Mouse (Mus musculus) heart, adult 9 months (tissue): Measurements from ENCODE around the gene Pomt1.

ENCODE experiments used
- DNase-seq, 2 experiments: peaks; one replicate each; pipeline ENCODE4 v3.0.0; 2022; ENCODE audit warnings: low spot score in 2 of 2

Pomt1 gene

GRCm38 (mm10) chr2:32221577-32221976, 14.8 kb upstream of the Pomt1 start:
- DNase-seq: no peak

DNA sequence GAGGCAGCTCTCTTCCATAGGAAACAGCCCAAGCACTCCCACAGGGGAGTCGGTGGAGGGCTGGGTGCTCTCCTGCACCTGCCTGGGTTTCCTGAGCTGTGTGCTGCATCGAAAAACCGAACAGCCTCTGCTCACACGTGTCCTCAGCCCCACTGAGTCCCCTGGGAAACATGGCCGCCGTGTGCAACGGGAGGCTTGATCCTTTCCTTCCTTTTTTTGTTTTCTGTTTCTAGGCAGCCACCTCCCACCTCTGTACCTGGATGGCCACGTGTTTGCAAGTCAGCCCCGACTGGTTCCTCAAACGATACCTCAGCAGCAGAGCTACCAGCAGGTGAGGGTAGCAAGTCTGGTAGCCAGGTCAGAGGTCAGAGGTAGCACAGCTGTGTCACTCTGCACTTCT, 14.3 kb upstream of the Pomt1 start:
- DNase-seq: no peak

GRCm38 (mm10) chr2:32235433-32235832, 957 bp upstream of the Pomt1 start:
- no peak for DNase-seq

- peak; percentile 51 to 52 for DNase-seq
Measured at GRCm38 (mm10) chr2:32236760-32237487, 534 bp downstream of the Pomt1 start.

- no peak for DNase-seq
Measured at GRCm38 (mm10) chr2:32237571-32237970, 1.2 kb downstream of the Pomt1 start.

- DNase-seq: no peak
Measured at GRCm38 (mm10) chr2:32238708-32239435, 2.5 kb downstream of the Pomt1 start.

- no peak for DNase-seq
Measured at GRCm38 (mm10) chr2:32240591-32240990, 4.2 kb downstream of the Pomt1 start.

DNA sequence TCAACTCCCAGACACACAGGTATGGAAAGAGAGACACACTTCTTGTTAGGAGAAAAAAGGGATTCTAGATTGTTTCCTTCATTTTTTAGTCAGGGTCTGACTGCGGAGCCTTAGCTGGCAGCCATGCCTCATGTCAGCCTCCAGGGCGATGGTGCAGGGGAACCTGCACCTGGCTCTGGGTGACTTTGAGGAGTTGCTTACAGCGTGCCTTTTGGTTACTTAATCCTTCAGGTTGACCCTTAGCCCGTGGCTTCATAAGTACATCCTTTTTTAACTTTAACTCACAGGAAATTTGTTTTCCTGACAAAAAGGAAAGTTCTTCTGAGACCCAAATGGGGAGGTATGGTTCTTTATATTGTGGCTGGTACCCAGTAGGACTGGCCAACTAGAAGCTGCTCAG, 6.6 kb downstream of the Pomt1 start:
- no peak for DNase-seq

GRCm38 (mm10) chr2:32246741-32247140, 10.4 kb downstream of the Pomt1 start:
- DNase-seq: no peak

DNA sequence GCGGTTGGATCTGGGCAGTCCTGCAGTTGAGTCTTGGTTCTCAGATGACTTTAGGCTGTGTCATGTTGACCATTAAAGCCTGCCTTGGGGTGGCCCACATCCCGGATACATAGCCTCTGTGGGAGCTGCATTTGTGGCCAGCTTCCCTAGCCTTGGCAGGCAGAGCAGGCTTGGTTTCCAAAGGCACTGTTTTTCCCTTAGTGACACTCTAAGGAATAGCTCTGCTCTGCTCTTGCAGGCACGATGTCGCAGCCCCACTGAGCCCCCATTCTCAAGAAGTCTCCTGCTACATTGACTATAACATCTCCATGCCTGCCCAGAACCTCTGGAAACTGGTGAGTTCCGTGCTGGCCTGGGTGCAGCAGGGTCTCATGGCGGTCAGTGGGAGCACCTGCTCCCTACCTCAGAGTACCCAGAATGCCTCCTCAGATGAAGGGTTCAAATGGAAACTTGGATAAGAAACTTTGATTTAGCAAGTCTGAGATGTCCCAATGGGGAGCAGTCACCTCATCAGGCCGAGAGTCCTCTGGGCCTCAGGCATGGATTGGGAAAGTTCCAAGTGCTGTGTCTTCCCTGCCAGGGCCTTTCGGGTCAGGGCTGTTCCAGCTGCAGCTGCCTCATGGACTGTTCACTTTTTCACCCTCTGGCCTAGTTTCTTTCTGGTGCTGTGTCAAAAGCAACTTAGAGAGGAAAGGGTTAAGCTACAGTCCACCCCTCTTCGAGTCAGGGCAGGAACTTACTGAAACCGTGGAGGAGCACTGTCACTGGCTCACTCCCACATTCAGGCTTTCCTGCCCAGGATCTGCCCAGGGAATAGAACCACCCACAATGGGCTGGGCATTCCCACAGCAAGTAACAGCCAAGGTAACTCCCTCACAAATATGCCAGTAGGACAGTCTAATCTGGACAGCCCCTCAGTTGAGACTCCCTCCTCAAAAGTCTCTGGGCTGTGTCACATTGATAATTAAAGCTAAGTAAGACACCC, 12.3 kb downstream of the Pomt1 start:
- DNase-seq: peak in 1 of 2 experiments; percentile 41

GRCm38 (mm10) chr2:32251791-32252527, 15.6 kb downstream of the Pomt1 start:
- DNase-seq: no peak

GRCm38 (mm10) chr2:32252658-32253057, 16.3 kb downstream of the Pomt1 start:
- DNase-seq: no peak

- DNase-seq: no peak
Measured at GRCm38 (mm10) chr2:32253352-32253751, 17.0 kb downstream of the Pomt1 start.

GRCm38 (mm10) chr2:32254563-32254962, 18.2 kb downstream of the Pomt1 start:
- no peak for DNase-seq

DNA sequence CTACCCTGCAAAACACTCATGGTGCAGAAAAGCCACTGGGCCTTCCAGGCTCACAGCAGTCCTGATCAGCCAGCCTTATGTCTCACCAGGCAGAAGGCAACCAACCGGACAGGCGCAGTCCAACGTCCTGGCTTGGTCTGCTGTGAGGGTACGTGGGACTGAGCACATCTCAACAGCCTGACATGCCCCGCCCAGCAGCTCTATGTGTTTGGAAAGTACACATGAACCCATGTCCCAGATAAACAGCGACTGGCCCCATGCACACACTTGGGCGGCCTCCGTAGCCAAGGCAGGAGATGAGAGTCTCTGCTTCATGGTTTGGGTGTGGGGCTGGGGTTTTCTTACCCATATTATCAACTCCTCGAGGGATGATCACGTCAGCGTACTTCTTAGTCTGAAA, 19.9 kb downstream of the Pomt1 start:
- DNase-seq: no peak

DNA sequence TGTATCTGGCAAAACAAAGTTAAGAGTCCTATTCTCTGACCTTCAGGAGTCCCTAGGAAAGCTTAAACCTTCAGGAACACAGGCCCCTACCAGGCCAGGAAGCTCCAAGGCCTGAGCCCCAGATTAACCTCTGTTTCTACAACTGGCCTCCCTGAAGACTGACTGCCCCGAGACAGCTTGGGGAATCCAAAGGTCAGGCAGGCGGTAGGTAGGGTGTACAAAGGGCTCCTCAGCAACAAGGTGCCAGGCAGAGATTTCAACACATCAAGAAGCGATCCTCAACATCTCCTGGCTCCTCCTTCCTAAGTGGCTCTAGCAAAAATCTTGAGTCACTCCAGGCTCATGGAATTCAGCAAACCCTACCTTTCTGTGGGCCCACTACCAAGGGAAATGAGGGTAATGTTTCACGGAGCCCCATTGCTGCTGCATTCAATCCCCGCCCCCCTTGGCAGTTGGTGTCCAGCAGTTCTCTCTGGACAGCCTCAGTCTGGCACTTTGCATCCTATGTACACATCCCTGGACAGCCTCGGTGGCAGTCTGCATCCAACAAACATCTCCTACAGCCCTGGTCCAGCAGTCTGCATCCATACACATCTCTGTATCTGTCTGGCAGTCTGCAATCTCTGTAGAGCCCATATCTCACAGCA, 22.6 kb downstream of the Pomt1 start:
- DNase-seq: no peak

GRCm38 (mm10) chr2:32259657-32260417, 23.4 kb downstream of the Pomt1 start, which contains the start of gene Uck1:
Gene Uck1, minus strand, starts transcription at chr2:32260159.
- DNase-seq: peak; percentile 88 to 92

- DNase-seq: peak in 1 of 2 experiments; percentile 37
Measured at GRCm38 (mm10) chr2:32260635-32261034, 24.2 kb downstream of the Pomt1 start.

DNA sequence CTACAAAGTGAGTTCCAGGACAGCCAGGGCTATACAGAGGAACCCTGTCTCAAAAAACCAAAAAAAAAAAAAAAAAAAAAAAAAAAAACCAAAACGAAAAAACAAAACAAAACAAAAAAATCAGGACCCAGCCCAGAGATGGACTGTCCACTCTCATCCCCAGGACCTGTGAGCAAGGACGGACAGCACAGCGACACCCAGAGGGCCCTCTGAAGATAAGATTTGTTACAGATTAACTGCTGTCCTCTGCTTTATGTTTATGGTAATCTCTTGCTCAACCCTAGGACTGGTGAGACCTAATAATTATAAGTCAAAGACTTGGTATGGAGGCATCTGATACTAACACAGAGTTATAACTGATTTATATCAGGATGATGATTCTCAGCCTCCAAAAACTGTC, 39.4 kb downstream of the Pomt1 start:
- no peak for DNase-seq

DNA sequence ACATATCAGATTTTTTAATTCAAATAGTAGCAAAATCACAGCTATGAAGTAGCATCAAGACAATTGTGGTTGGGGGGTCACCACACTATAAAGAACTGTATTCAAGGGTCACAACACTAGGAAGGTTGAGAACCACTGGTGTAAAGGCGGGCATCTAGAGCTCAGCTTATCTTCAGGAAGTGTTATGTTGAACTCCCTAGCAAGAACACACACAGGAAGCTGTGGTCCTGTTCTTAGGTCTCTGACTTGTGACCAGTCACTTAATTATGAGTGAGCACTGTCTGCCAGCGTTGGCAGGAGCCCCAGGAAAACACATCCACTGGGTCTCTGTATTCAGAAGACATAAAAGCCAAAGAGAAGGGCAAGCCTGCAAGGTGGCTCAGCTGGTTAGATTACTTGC, 45.9 kb downstream of the Pomt1 start:
- no peak for DNase-seq
